Mouse (Mus musculus): ENCODE measurements around the gene Apon.

- no peak for TF ChIP-seq CTCF (conservative IDR thresholded peaks at IDR 0.05; ENCODE audit: low read length)
- no peak for TF ChIP-seq NANOG (IDR thresholded peaks at IDR 0.05; ENCODE audit: borderline replicate concordance, low read length)
These were observed 16.0 kb upstream of the Apon start for GRCm38 (mm10) chr10:128237807-128238480.
